Mouse (Mus musculus): ENCODE measurements at regions not wholly inside any gene's neighbourhood (a gene's known extent, or its start where the extent isn't known, plus 50 kb on each side); places are given as distances from the start of the nearest gene placed in this dataset.
A peak's percentile ranks its signal among the peaks of the same experiment; 100 is the strongest.

- intact Hi-C loops (cut with DNase I; ENCODE audit: low total_unique reads) = no loop called here
- no peak for DNase-seq
These were observed 150.0 kb upstream of the Btg1 start for GRCm38 (mm10) chr10:96466845-96467244.

GRCm38 (mm10) chr10:96467661-96468060 is 149.1 kb upstream of the Btg1 start:
- intact Hi-C loops (cut with DNase I; ENCODE audit: low total_unique reads) = no loop called here
- DNase-seq = no peak

GRCm38 (mm10) chr10:96471523-96471922 is 145.3 kb upstream of the Btg1 start:
- DNase-seq = no peak

GRCm38 (mm10) chr10:96479350-96479749 is 137.5 kb upstream of the Btg1 start:
- intact Hi-C loops (cut with DNase I; ENCODE audit: low total_unique reads) = no loop called here
- no peak for DNase-seq

More at GRCm38 (mm10) chr10:96471523-96471922, 145.3 kb upstream of the Btg1 start:
- intact Hi-C loops (cut with DNase I; ENCODE audit: low total_unique reads) = no loop called here

GRCm38 (mm10) chr10:96479786-96480185 is 137.0 kb upstream of the Btg1 start:
- intact Hi-C loops (cut with DNase I; ENCODE audit: low total_unique reads) = no loop called here
- no peak for DNase-seq

GRCm38 (mm10) chr10:96480453-96481324 is 136.1 kb upstream of the Btg1 start:
- peak; percentile 6 for DNase-seq

GRCm38 (mm10) chr10:96481325-96481638 is 135.5 kb upstream of the Btg1 start:
- intact Hi-C loops (cut with DNase I; ENCODE audit: low total_unique reads) = no loop called here
- no peak for DNase-seq

More at GRCm38 (mm10) chr10:96480453-96481324, 136.1 kb upstream of the Btg1 start:
- intact Hi-C loops (cut with DNase I; ENCODE audit: low total_unique reads) = no loop called here

GRCm38 (mm10) chr10:96486724-96487123 is 130.1 kb upstream of the Btg1 start:
- DNase-seq = no peak
- intact Hi-C loops (cut with DNase I; ENCODE audit: low total_unique reads) = no loop called here

- DNase-seq = no peak
- intact Hi-C loops (cut with DNase I; ENCODE audit: low total_unique reads) = no loop called here
These were observed 123.1 kb upstream of the Btg1 start for GRCm38 (mm10) chr10:96493706-96494105.

- intact Hi-C loops (cut with DNase I; ENCODE audit: low total_unique reads) = no loop called here
- DNase-seq = no peak
These were observed 120.1 kb upstream of the Btg1 start for GRCm38 (mm10) chr10:96496700-96497099.

GRCm38 (mm10) chr10:96497482-96497881 is 119.3 kb upstream of the Btg1 start:
- intact Hi-C loops (cut with DNase I; ENCODE audit: low total_unique reads) = no loop called here
- no peak for DNase-seq

GRCm38 (mm10) chr10:96499274-96499673 is 117.5 kb upstream of the Btg1 start:
- no peak for DNase-seq
- intact Hi-C loops (cut with DNase I; ENCODE audit: low total_unique reads) = no loop called here

GRCm38 (mm10) chr10:96502090-96502728 is 114.6 kb upstream of the Btg1 start:
- no peak for DNase-seq
- intact Hi-C loops (cut with DNase I; ENCODE audit: low total_unique reads) = no loop called here

GRCm38 (mm10) chr10:96502736-96503135 is 114.1 kb upstream of the Btg1 start:
- no peak for DNase-seq
- intact Hi-C loops (cut with DNase I; ENCODE audit: low total_unique reads) = no loop called here

- no peak for DNase-seq
- intact Hi-C loops (cut with DNase I; ENCODE audit: low total_unique reads) = no loop called here
These were observed 112.5 kb upstream of the Btg1 start for GRCm38 (mm10) chr10:96504340-96504739.

- no peak for DNase-seq
- intact Hi-C loops (cut with DNase I; ENCODE audit: low total_unique reads) = no loop called here
These were observed 101.5 kb upstream of the Btg1 start for GRCm38 (mm10) chr10:96515164-96515922.

- no peak for DNase-seq
- intact Hi-C loops (cut with DNase I; ENCODE audit: low total_unique reads) = no loop called here
These were observed 100.9 kb upstream of the Btg1 start for GRCm38 (mm10) chr10:96515923-96516258.

- DNase-seq = no peak
- intact Hi-C loops (cut with DNase I; ENCODE audit: low total_unique reads) = no loop called here
These were observed 97.4 kb upstream of the Btg1 start for GRCm38 (mm10) chr10:96519411-96519810.

GRCm38 (mm10) chr10:96520995-96521760 is 95.6 kb upstream of the Btg1 start:
- DNase-seq = no peak

More at GRCm38 (mm10) chr10:96520995-96521760, 95.6 kb upstream of the Btg1 start:
- intact Hi-C loops (cut with DNase I; ENCODE audit: low total_unique reads) = no loop called here
